Comparison of ENCODE assay signal across 8 mouse cellular contexts in the genomic region with DNA sequence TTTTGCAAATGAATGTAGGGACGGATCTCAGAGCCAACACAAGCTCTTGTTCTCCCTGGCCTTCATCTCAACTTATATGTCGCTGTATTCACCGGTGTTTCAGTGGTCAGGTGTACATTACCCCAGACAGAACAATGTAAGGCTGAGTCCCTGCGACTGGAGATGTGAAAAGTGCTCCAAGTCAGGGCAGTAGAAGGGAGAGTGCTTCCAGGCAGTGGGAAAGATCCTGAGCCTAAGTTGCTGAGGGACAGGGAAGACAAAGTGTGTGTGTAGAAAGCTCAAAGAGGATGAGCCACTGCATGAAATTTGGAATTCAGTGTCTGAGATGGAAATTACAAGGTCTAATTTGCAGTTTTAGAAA. TPM values are rescaled to one million over a fixed set of nuclear protein-coding genes. Genes with fewer than 3 reads are reported as not detected.
DNase-seq lines count a peak whose midpoint lies in the region; ATAC-seq and TF ChIP-seq lines count a peak whose summit lies in the region.

No protein-coding gene starts in this region.

- 3% methylated on average over 4 of the region's 4 CpGs for WGBS in embryonic facial prominence, embryonic 13.5 days
- WGBS in intestine, embryonic 15.5 days: 4% methylated on average over 4 of the region's 4 CpGs
- 7% methylated on average over 4 of the region's 4 CpGs for WGBS in neural tube, embryonic 12.5 days

- H3K27me3 ChIP-seq in embryonic facial prominence, embryonic 13.5 days: no peaks in the 10 kb centered on the region
- no peaks in the 10 kb centered on the region for H3K27me3 ChIP-seq in intestine, embryonic 15.5 days (replicated peaks)
- H3K27me3 ChIP-seq in neural tube, embryonic 12.5 days (replicated peaks): no peaks in the 10 kb centered on the region

- peak overlapping the region; percentile 89 for H3K9ac ChIP-seq in embryonic facial prominence, embryonic 13.5 days
- H3K9ac ChIP-seq in intestine, embryonic 15.5 days: peak overlapping the region; percentile 86
- H3K9ac ChIP-seq in neural tube, embryonic 12.5 days: peak overlapping the region; percentile 88; the same call in 1 of the 2 replicates

- peaks cover 18% of the 10 kb centered on the region for H3K4me1 ChIP-seq in embryonic facial prominence, embryonic 13.5 days
- peaks cover 18% of the 10 kb centered on the region; the same call in 1 of the 2 replicates for H3K4me1 ChIP-seq in intestine, embryonic 15.5 days (replicated peaks)
- H3K4me1 ChIP-seq in neural tube, embryonic 12.5 days: peaks cover 22% of the 10 kb centered on the region; the same call in 1 of the 2 replicates

- TF ChIP-seq CTCF in left cerebral cortex, adult 2 months (IDR thresholded peaks at IDR 0.05): no peak

- no peak for DNase-seq in left cerebral cortex, adult 2 months (ENCODE audit: extremely low spot score in 1 of 2, low spot score in 2 of 2)
- DNase-seq in left cerebral cortex, adult 11 months (ENCODE audit: low spot score): no peak
- no peak for DNase-seq in adrenal gland, adult (ENCODE audit: inconsistent age in 2 of 2, low spot score in 1 of 2)
- no peak for DNase-seq in gastrocnemius, adult 18-20 months (ENCODE audit: low spot score)

- H3K4me3 ChIP-seq in left cerebral cortex, adult 2 months: peak overlapping the region; percentile 88
- H3K4me3 ChIP-seq in embryonic facial prominence, embryonic 13.5 days: peak overlapping the region; percentile 92
- peak overlapping the region; percentile 95 for H3K4me3 ChIP-seq in intestine, embryonic 15.5 days (replicated peaks)
- H3K4me3 ChIP-seq in neural tube, embryonic 12.5 days: peak overlapping the region; percentile 86

- ATAC-seq in embryonic facial prominence, embryonic 13.5 days (ENCODE audit: insufficient number of reproducible peaks, insufficient read depth, low FRiP score, low TSS enrichment, low read depth): no peak
- ATAC-seq in intestine, embryonic 15.5 days: no peak
- ATAC-seq in neural tube, embryonic 12.5 days (ENCODE audit: low FRiP score, low read depth): peak; percentile 0; the same call in 1 of the 2 replicates
- no peak for ATAC-seq in erythroid progenitor cell, adult 5-6 weeks (replicated peaks; ENCODE audit: low FRiP score, poor library complexity, severe bottlenecking)

- no peaks in the 10 kb centered on the region for H3K9me3 ChIP-seq in embryonic facial prominence, embryonic 13.5 days
- no peaks in the 10 kb centered on the region for H3K9me3 ChIP-seq in intestine, embryonic 15.5 days
- H3K9me3 ChIP-seq in neural tube, embryonic 12.5 days: no peaks in the 10 kb centered on the region

- H3K27ac ChIP-seq in left cerebral cortex, adult 2 months: peak overlapping the region; percentile 93
- peak overlapping the region; percentile 81; the same call in 1 of the 2 replicates for H3K27ac ChIP-seq in embryonic facial prominence, embryonic 13.5 days
- H3K27ac ChIP-seq in intestine, embryonic 15.5 days: peak overlapping the region; percentile 92; the same call in 1 of the 2 replicates
- H3K27ac ChIP-seq in neural tube, embryonic 12.5 days: no peak overlapping the region

- peak overlapping the region; percentile 82 for H3K4me2 ChIP-seq in embryonic facial prominence, embryonic 13.5 days
- peak overlapping the region; percentile 76 for H3K4me2 ChIP-seq in intestine, embryonic 15.5 days (replicated peaks)
- H3K4me2 ChIP-seq in neural tube, embryonic 12.5 days (replicated peaks): peak overlapping the region; percentile 88

- intact Hi-C loops in left cerebral cortex, adult 2 months (cut with DNase I): loop anchor here (1.0 to 10.0 kb wide), 2 partner anchors 26 to 302 kb away; a partner anchor contains a TSS

- H3K36me3 ChIP-seq in embryonic facial prominence, embryonic 13.5 days: no peaks in the 10 kb centered on the region
- no peaks in the 10 kb centered on the region for H3K36me3 ChIP-seq in intestine, embryonic 15.5 days
- no peaks in the 10 kb centered on the region for H3K36me3 ChIP-seq in neural tube, embryonic 12.5 days

RNA-seq across cellular contexts. Expression of a gene that starts 0.7 kb away (rescaled TPM):
- 10 to 100 TPM; 68.5 to 76.4 TPM for total RNA-seq in left cerebral cortex, adult 2 months (2021)
- polyA plus RNA-seq in embryonic facial prominence, embryonic 13.5 days (2015; fragmentation: Nextera tagmentation; extraction: Ambion mirVana): 98.5 and 119 TPM in 2 replicates
- polyA plus RNA-seq in intestine, embryonic 15.5 days (2015; fragmentation: Nextera tagmentation; extraction: Ambion mirVana): 78.5 and 79.8 TPM in 2 replicates
- 95.6 and 105 TPM in 2 replicates for polyA plus RNA-seq in neural tube, embryonic 12.5 days (2016; fragmentation: Nextera tagmentation; extraction: Ambion mirVana)
- total RNA-seq in gastrocnemius, adult 18-20 months (2021): 10 to 100 TPM; 10.3 to 16.8 TPM
- total RNA-seq in erythroid progenitor cell, adult 5-6 weeks (2015; ENCODE audit: low replicate concordance): 101 and 118 TPM in 2 replicates
- total RNA-seq in erythroid progenitor cell, adult 5-6 weeks (2017; ENCODE audit: low replicate concordance): 128 and 160 TPM in 2 replicates

RNA-seq across cellular contexts. Expression of a gene that starts 26.3 kb away (rescaled TPM):
- total RNA-seq in left cerebral cortex, adult 2 months (2021): 10 to 100 TPM; 46.3 to 50.1 TPM
- 199 and 218 TPM in 2 replicates for polyA plus RNA-seq in embryonic facial prominence, embryonic 13.5 days (2015; fragmentation: Nextera tagmentation; extraction: Ambion mirVana)
- 183 and 209 TPM in 2 replicates for polyA plus RNA-seq in intestine, embryonic 15.5 days (2015; fragmentation: Nextera tagmentation; extraction: Ambion mirVana)
- 179 and 191 TPM in 2 replicates for polyA plus RNA-seq in neural tube, embryonic 12.5 days (2016; fragmentation: Nextera tagmentation; extraction: Ambion mirVana)
- total RNA-seq in gastrocnemius, adult 18-20 months (2021): 10 to 100 TPM; 42.7 to 44.9 TPM
- total RNA-seq in erythroid progenitor cell, adult 5-6 weeks (2015; ENCODE audit: low replicate concordance): 33.5 and 68.3 TPM in 2 replicates
- 29.4 and 40.6 TPM in 2 replicates for total RNA-seq in erythroid progenitor cell, adult 5-6 weeks (2017; ENCODE audit: low replicate concordance)

RNA-seq across cellular contexts. Expression of a gene that starts 42.4 kb away (rescaled TPM):
- 10 to 100 TPM; 35.2 to 37.7 TPM for total RNA-seq in left cerebral cortex, adult 2 months (2021)
- polyA plus RNA-seq in embryonic facial prominence, embryonic 13.5 days (2015; fragmentation: Nextera tagmentation; extraction: Ambion mirVana): 36.3 and 38.6 TPM in 2 replicates
- 37.7 and 37.8 TPM in 2 replicates for polyA plus RNA-seq in intestine, embryonic 15.5 days (2015; fragmentation: Nextera tagmentation; extraction: Ambion mirVana)
- polyA plus RNA-seq in neural tube, embryonic 12.5 days (2016; fragmentation: Nextera tagmentation; extraction: Ambion mirVana): 32.5 TPM in 2 replicates
- total RNA-seq in gastrocnemius, adult 18-20 months (2021): 1 to 10 TPM; 6.7 to 9.0 TPM
- 15.1 and 15.9 TPM in 2 replicates for total RNA-seq in erythroid progenitor cell, adult 5-6 weeks (2015; ENCODE audit: low replicate concordance)
- 18.0 and 28.1 TPM in 2 replicates for total RNA-seq in erythroid progenitor cell, adult 5-6 weeks (2017; ENCODE audit: low replicate concordance)
